Mouse (Mus musculus) hindbrain, embryonic 11.5 days (tissue): Measurements from ENCODE around the gene Itpka. TPM values are rescaled to one million over a fixed set of nuclear protein-coding genes. Genes with fewer than 3 reads are reported as not detected.
A peak's percentile ranks its signal among the peaks of the same experiment; 100 is the strongest.

Experiments used
- ATAC-seq: fragments of 200-750 bp; cut with Nextera tagmentation; 2 replicates; pipeline ENCODE4 v1.8.0; 2017; ENCODE audit warnings: mild to moderate bottlenecking, moderate TSS enrichment, moderate library complexity; ENCODE audit not compliant: low FRiP score
- DNase-seq: peaks from one replicate; pipeline ENCODE4 v3.0.0-alpha.2; 2015; ENCODE audit warnings: low spot score
- H3K27ac ChIP-seq: fragments of 300-500 bp; sonication (generic); 2 replicates; pipeline ENCODE4 v1.5.1; 2014; ENCODE audit warnings: mild to moderate bottlenecking, low read depth, low read length
- H3K27me3 ChIP-seq: fragments of 300-500 bp; sonication (generic); 2 replicates; pipeline ENCODE4 v1.6.1; 2014; ENCODE audit warnings: mild to moderate bottlenecking, low read length, moderate library complexity, mixed read lengths; ENCODE audit not compliant: control insufficient read depth, insufficient read depth
- H3K36me3 ChIP-seq: fragments of 300-500 bp; sonication (generic); 2 replicates; pipeline ENCODE4 v1.6.1; 2014; ENCODE audit warnings: mild to moderate bottlenecking, low read length, moderate library complexity, mixed read lengths; ENCODE audit not compliant: control insufficient read depth, insufficient read depth
- H3K4me1 ChIP-seq: fragments of 300-500 bp; sonication (generic); replicated peaks from 2 replicates; pipeline ENCODE4 v1.6.1; 2014; ENCODE audit warnings: low read length, mixed read lengths; ENCODE audit not compliant: control insufficient read depth, insufficient read depth
- H3K4me2 ChIP-seq: fragments of 300-500 bp; sonication (generic); replicated peaks from 2 replicates; pipeline ENCODE4 v1.6.1; 2014; ENCODE audit warnings: mild to moderate bottlenecking, low read depth, low read length
- H3K4me3 ChIP-seq: fragments of 300-500 bp; sonication (generic); 2 replicates; pipeline ENCODE4 v1.5.1; 2014; ENCODE audit warnings: low read depth, low read length
- H3K9ac ChIP-seq: fragments of 300-500 bp; sonication (generic); 2 replicates; pipeline ENCODE4 v1.6.1; 2014; ENCODE audit warnings: low read depth, low read length
- H3K9me3 ChIP-seq: fragments of 300-500 bp; sonication (generic); 2 replicates; pipeline ENCODE4 v1.6.1; 2016; ENCODE audit warnings: low read length; ENCODE audit not compliant: control insufficient read depth
- WGBS: fragments of 180-500 bp; shearing (Covaris S2); extraction: QIAGEN DNeasy Blood & Tissue Kit; methylation state at CpG from one replicate; pipeline ENCODE4 v1.1.7; 2014; 5-methylcytosine and 5-hydroxymethylcytosine counted together
- polyA plus RNA-seq: library from polyadenylated mRNA; unstranded; fragments of >200 nt; fragmentation: Nextera tagmentation; extraction: Ambion mirVana; gene quantifications from 2 replicates; pipeline ENCODE4 v1.2.1, GENCODE M21; 2014

The Itpka gene
- polyA plus RNA-seq, 1 experiment from 2014 or later: 0.60 TPM

DNA sequence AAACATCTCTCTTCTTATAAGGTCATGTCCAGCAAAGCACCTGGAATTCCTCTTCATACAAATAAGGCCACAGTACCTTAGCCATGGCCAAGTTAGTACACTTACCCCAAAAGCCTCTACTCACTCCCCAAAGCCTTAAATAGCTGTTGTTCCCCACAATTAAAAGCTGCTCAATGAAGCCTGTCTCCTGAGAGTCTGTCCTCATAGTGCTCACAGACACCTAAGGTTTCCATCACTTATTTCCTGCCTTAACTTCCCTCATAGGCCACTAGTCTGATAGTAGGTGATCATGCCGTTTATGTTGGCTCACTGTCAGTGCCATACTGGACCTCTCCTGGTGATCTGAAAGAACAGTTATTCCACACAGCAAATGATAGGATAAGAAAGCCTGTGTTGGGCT is 20.1 kb downstream of the Itpka start:
- H3K9me3 ChIP-seq: no peaks in the 10 kb centered on the region
- H3K4me2 ChIP-seq: no peak overlapping the region
- DNase-seq (no peak), ATAC-seq (no peak)
- no peak overlapping the region for H3K4me3 ChIP-seq
- no peak overlapping the region for H3K9ac ChIP-seq
- H3K4me1 ChIP-seq: peaks cover 10% of the 10 kb centered on the region; the same call in 1 of the 2 replicates
- WGBS: 76% methylated on average over 1 of the region's 1 CpGs
- H3K27ac ChIP-seq: no peak overlapping the region
- H3K36me3 ChIP-seq: 0 out of 2 replicates have a peak, but pooled peaks cover 3% of the 10 kb centered on the region
- peaks cover 35% of the 10 kb centered on the region for H3K27me3 ChIP-seq

DNA sequence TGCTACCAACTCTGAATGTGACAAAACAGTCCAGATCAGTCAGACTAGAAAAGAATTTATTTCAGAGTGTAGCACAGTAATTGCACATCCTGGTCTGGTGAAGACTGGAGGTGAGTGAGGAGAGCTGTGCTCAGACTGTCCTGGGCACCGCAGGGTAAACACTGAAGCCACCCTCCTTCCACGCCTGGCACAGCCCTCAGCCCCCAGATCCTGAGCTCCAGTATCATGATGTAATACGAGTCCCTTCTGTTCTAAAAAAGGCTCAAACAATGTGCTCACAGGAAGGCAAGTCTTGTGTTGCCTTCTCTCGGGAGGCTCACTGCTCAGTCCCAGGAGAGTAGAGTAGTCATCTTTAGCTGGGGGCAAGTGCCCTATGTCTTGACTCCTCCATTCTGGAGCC is 21.8 kb downstream of the Itpka start:
- DNase-seq (no peak), ATAC-seq (no peak)
- Histone ChIP-seq H3K4me3 (no peak overlapping the region), H3K9me3 (no peaks in the 10 kb centered on the region), H3K27ac (no peak overlapping the region), H3K36me3 (0 out of 2 replicates have a peak, but pooled peaks cover 3% of the 10 kb centered on the region), H3K4me1 (0 out of 2 replicates have a peak, but pooled peaks cover 3% of the 10 kb centered on the region), H3K9ac (no peak overlapping the region), H3K27me3 (peaks cover 19% of the 10 kb centered on the region), H3K4me2 (no peak overlapping the region)
- WGBS: 81% methylated on average over 4 of the region's 4 CpGs

DNA sequence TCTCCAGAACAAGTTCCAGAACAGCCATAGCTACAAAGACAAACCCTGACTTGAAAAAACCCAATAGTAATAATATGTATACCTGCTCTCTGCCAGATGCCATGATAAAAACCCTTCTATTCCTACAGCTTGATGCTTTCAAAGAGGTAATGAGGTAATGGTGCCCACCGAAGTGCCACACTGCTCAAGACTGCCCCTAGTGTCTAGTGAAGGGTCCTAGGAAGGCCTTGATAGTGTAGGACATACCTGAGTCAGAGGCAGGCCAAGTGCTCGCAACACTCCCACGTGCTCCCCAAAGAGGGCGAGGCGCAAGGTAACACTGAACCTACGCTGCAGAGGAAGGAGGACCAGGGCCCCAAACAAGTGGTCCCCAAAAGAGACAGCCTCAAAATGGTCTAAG is 25.1 kb downstream of the Itpka start:
- Histone ChIP-seq H3K9me3 (no peaks in the 10 kb centered on the region), H3K27ac (no peak overlapping the region), H3K4me1 (no peaks in the 10 kb centered on the region), H3K36me3 (peaks cover 10% of the 10 kb centered on the region; the same call in 1 of the 2 replicates), H3K4me3 (no peak overlapping the region), H3K9ac (no peak overlapping the region), H3K4me2 (no peak overlapping the region), H3K27me3 (no peaks in the 10 kb centered on the region; the same call in 1 of the 2 replicates)
- ATAC-seq (no peak), DNase-seq (no peak)
- WGBS: 92% methylated on average over 6 of the region's 6 CpGs

DNA sequence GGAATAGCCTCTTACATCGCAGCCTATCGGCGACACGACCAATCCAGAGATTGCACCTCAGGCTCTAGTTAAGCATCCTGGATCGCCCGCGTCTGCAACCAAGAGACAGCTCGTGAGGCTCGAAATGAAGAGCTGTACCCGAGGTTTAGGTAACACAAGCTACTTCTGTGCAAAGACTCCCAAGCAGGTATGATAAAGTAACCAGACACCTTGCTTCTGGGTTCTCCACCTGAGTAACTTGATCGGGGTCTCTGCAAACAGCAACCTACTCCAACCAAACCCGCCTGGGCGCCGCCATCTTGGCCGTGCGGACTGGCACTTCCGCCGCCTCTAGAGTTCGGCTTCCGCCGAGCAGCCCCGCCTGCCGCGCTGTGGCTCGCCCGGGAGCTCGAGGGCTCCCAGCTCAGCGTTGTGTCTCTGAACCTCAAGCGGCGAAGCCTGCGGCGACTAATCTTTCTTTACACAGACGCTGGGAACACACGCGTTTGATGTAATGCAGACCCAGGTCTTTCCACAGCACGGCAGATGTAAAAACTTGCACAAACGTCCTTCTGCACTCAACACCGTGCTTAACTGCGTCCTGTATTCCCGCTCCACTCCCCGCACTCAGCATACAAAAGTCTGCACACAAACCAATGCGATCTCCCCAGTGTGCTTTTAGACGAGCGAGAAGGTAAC is 45.2 kb downstream of the Itpka start, which contains the start of gene Rpap1:
Rpap1 (minus strand) TSS at position 332 of the 678 bp plus-strand sequence.
- ATAC-seq: peak; percentile 93

DNA sequence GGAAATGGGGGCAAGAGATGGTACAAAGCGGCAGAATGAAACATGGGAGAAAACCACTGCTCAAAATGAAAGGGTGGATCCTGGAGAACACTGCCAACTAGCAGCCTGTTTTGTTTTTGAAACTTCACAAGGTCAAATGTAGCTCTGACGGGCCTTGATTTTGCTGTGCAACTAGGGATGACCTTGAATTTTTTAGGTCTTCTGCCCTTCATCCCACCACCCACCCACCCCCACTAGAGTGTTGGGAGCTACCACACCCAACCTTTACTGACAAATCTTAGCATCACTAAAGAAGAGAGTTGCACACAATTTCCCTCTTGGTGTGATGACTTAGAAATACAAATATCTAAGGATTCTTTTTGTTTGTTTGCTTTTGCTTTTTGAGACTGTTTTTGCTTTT is 47.9 kb downstream of the Itpka start:
- 88% methylated on average over 2 of the region's 2 CpGs for WGBS

More for the DNA sequence above, 45.2 kb downstream of the Itpka start, which contains the start of gene Rpap1:
- 1% methylated on average over 44 of the region's 44 CpGs for WGBS
- DNase-seq: peak; percentile 90
- Histone ChIP-seq H3K4me1 (no peaks in the 10 kb centered on the region), H3K4me3 (peak within 1 kb of the TSS; percentile 54), H3K9me3 (no peaks in the 10 kb centered on the region), H3K27ac (peak within 1 kb of the TSS; percentile 63), H3K36me3 (no peaks in the 10 kb centered on the region; the same call in 1 of the 2 replicates), H3K9ac (peak within 1 kb of the TSS; percentile 70), H3K27me3 (no peaks in the 10 kb centered on the region), H3K4me2 (peak within 1 kb of the TSS; percentile 76)

DNA sequence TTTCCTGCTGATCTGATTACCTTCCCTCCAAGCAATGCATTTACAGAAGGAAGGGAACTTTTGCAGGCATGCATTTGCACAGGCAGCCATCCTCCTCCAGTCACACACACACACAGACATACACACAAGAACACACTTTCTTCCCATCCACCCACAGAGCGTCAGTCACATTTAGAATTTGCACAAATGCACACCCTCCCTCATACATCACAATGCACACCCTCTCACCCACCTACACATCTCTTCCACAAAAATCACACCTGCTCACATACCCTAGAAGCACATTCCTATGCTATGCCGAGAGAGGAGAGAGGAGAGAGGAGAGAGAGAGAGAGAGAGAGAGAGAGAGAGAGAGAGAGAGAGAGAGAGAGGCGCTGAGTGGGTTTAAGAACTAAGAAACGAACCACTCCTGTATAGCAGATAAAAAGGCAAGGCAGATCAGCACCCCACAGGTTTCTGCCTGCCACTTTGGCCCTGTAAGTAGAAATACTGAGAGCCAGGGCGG is 55.2 kb downstream of the Itpka start, which contains the start of gene Tyro3:
Tyro3 (plus strand) TSS at position 455 of the 505 bp plus-strand sequence.
- Histone ChIP-seq H3K9me3 (no peaks in the 10 kb centered on the region), H3K4me3 (no peak within 1 kb of the TSS), H3K4me2 (no peak within 1 kb of the TSS), H3K4me1 (peaks cover 3% of the 10 kb centered on the region; the same call in 1 of the 2 replicates), H3K27me3 (peaks cover 6% of the 10 kb centered on the region; the same call in 1 of the 2 replicates), H3K9ac (no peak within 1 kb of the TSS), H3K36me3 (no peaks in the 10 kb centered on the region), H3K27ac (no peak within 1 kb of the TSS)
- DNase-seq (no peak), ATAC-seq (no peak)
- 65% methylated on average over 5 of the region's 5 CpGs for WGBS

More for the DNA sequence above, 47.9 kb downstream of the Itpka start:
- Histone ChIP-seq H3K9me3 (no peaks in the 10 kb centered on the region), H3K27ac (no peak overlapping the region), H3K36me3 (no peaks in the 10 kb centered on the region), H3K9ac (no peak overlapping the region), H3K4me3 (no peak overlapping the region), H3K27me3 (no peaks in the 10 kb centered on the region), H3K4me1 (no peaks in the 10 kb centered on the region), H3K4me2 (no peak overlapping the region)
- no peak for DNase-seq
- no peak for ATAC-seq

DNA sequence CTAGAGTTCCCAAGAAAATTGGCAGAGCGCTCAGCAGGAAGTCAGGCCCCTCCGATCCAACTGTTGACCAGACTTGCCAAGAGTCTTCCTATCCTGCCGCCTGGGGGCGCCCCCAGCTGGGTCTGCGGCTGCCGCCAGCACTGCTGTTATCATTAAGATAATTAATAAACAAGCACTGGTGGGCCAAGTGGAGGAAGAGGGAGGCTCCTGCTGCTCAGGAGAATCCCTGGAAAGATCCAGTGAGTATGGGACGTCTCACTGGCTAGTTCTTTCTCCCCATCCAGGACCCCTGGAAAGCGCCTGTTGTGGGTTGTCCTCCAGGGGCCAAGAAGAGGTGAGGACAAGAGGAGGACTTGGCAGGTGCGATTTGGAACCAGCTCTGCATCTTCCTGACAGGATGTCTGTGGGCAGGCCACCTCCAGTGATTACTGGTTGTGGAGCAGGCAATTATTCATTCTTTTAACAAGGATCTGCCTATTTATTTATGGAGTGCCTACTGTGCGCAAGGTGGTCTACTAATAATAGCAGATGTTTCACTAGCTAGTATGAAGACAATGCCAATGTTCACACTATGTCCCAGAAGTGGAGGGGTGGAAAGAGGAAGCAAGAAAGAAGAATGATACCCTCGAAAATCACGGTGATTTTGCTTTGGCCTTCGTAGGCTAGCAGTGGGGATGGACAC is 56.2 kb downstream of the Itpka start:
- H3K27me3 ChIP-seq: peaks cover 6% of the 10 kb centered on the region; the same call in 1 of the 2 replicates
- no peaks in the 10 kb centered on the region for H3K9me3 ChIP-seq
- no peak for ATAC-seq
- H3K4me3 ChIP-seq: peak overlapping the region; percentile 88; the same call in 1 of the 2 replicates
- peak overlapping the region; percentile 98; the same call in 1 of the 2 replicates for H3K4me2 ChIP-seq
- H3K27ac ChIP-seq: no peak overlapping the region
- no peak overlapping the region for H3K9ac ChIP-seq
- 11% methylated on average over 13 of the region's 13 CpGs for WGBS
- H3K36me3 ChIP-seq: no peaks in the 10 kb centered on the region
- peaks cover 11% of the 10 kb centered on the region for H3K4me1 ChIP-seq
- DNase-seq: peak; percentile 73

DNA sequence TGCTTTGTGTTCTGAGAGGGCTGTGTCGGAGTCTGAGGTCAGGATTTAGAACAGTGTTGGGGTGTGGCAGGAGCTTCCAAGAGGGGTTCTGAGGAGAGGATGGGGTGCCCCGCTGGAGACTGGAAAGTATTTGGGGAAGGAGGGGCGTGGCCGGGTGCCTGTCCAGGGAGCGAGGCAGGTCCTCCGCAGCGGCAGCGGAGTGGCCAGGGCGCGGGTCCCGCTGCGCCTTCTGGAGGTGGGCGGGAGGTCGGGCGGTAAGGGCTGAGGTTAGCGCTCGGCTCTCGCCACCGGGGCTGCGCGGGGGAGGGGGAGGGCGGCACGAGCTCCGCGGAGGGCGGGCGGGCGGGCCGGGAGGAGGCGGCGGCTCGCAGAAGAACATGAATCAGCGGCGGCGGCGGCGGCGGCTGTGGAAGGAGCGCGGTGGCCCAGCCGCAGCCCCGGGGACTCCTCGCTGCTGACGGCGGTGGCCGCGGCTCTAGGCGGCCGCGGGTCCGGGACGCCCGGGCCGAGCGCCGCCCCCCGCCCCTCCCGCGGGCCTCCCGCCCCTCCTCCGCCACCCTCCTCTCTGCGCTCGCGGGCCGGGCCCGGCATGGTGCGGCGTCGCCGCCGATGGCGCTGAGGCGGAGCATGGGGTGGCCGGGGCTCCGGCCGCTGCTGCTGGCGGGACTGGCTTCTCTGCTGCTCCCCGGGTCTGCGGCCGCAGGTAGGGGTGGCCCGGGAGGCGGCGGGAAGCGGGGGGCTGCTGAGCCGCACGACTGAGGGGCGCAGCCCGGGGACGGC is 57.2 kb downstream of the Itpka start:
- peak overlapping the region; percentile 98 for H3K4me2 ChIP-seq
- peak overlapping the region; percentile 91 for H3K9ac ChIP-seq
- WGBS: 0% methylated on average over 17 of the region's 89 CpGs
- ATAC-seq: peak; percentile 51
- DNase-seq: peak; percentile 68
- no peaks in the 10 kb centered on the region for H3K36me3 ChIP-seq
- peaks cover 19% of the 10 kb centered on the region for H3K4me1 ChIP-seq
- H3K4me3 ChIP-seq: peak overlapping the region; percentile 88
- peak overlapping the region; percentile 53; the same call in 1 of the 2 replicates for H3K27ac ChIP-seq
- H3K9me3 ChIP-seq: no peaks in the 10 kb centered on the region
- H3K27me3 ChIP-seq: peaks cover 9% of the 10 kb centered on the region; the same call in 1 of the 2 replicates
